8 mouse cellular contexts compared by ENCODE assay signal in the genomic region with DNA sequence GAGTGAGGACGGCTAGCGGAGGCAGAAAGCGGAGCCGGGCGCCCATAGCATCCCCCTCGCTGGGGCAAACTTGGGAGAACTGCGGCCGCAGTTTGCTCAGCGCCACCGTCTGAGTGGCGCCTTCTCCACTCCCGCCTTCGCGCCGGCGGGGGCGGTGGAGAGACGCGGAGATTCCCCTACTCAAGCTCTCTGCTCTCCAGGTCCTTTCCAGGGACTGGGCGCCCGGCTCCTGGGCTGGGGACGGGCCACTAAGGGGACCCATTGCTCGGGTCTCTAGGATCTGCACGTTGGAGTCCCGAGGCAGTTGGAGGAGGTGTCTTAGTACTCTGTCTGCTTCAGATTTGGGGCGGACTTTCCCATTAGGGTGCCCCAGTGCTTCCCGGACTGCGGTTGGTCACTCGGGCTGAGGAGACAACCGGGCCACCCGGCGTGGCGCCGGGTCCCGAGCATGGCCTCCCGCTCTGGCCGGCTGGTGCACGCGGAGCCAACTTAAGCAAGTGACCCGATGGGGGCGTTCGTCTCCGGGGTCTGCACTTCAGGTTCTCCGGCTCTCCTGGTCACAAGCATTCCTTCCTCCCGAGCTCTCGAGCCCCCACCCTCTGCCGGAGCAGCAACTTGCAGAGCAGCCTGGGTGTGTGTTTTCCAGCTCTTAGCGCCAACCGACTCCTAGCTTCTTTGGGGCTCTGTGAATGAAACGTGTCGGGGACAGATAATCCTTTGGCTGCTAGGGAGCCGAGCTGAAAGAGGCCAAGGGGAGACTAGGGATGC. TPM values are rescaled to one million over a fixed set of nuclear protein-coding genes. Genes with fewer than 3 reads are reported as not detected.
DNase-seq lines count a peak whose midpoint lies in the region; ATAC-seq lines count a peak whose summit lies in the region.

No protein-coding gene starts in this region.

- no peaks in the 10 kb centered on the region for H3K27me3 ChIP-seq in intestine, embryonic 15.5 days (replicated peaks)

- peak overlapping the region; percentile 95 for H3K27ac ChIP-seq in intestine, embryonic 15.5 days

- H3K9ac ChIP-seq in intestine, embryonic 15.5 days = peak overlapping the region; percentile 81

- DNase-seq in adrenal gland, postnatal 10 days = peak; percentile 74
- DNase-seq in embryo, embryonic 11 days = peak; percentile 90
- peak; percentile 12 to 60 for DNase-seq in gastrocnemius, postnatal 36 days
- peak; percentile 71 to 79 for DNase-seq in left cerebral cortex, postnatal 36 days (ENCODE audit: low spot score in 2 of 2)
- peak; percentile 71 for DNase-seq in right cerebral cortex, postnatal 4 days
- no peak for DNase-seq in thymus, adult 18-20 months

- intact Hi-C loops in gastrocnemius, postnatal 36 days (cut with DNase I) = no loop called here
- intact Hi-C loops in left cerebral cortex, postnatal 36 days (cut with DNase I) = loop anchor here (10.0 kb wide), 1 partner anchor 1008 kb away; no protein-coding TSS in a partner anchor

- no peaks in the 10 kb centered on the region for H3K36me3 ChIP-seq in intestine, embryonic 15.5 days

- H3K9me3 ChIP-seq in intestine, embryonic 15.5 days = no peaks in the 10 kb centered on the region

- peak overlapping the region; percentile 86 for H3K4me2 ChIP-seq in intestine, embryonic 15.5 days (replicated peaks)

- WGBS in intestine, embryonic 15.5 days = under 1% methylated on average over 52 of the region's 52 CpGs

- H3K4me1 ChIP-seq in intestine, embryonic 15.5 days (replicated peaks) = peaks cover 4% of the 10 kb centered on the region; the same call in 1 of the 2 replicates

- peak; percentile 87 for ATAC-seq in intestine, embryonic 15.5 days
- ATAC-seq in megakaryocyte-erythroid progenitor cell, adult 5-6 weeks (replicated peaks; ENCODE audit: low FRiP score, low TSS enrichment, poor library complexity, severe bottlenecking) = peak; percentile 30; the same call in 1 of the 2 replicates

- H3K4me3 ChIP-seq in intestine, embryonic 15.5 days (replicated peaks) = peak overlapping the region; percentile 82

RNA-seq across cellular contexts. Expression of a gene that starts 1.5 kb away (rescaled TPM):
- total RNA-seq in adrenal gland, postnatal 10 days (2021) = 10 to 100 TPM; 18.9 to 19.9 TPM
- 1 to 10 TPM; 2.0 to 2.1 TPM for total RNA-seq in gastrocnemius, postnatal 36 days (2021)
- 37.2 and 37.6 TPM in 2 replicates for polyA plus RNA-seq in intestine, embryonic 15.5 days (2015; fragmentation: Nextera tagmentation; extraction: Ambion mirVana)
- total RNA-seq in left cerebral cortex, postnatal 36 days (2021) = 10 to 100 TPM; 15.5 to 16.2 TPM
- total RNA-seq in megakaryocyte-erythroid progenitor cell, adult 5-6 weeks (2014; fragmentation: Nextera tagmentation) = not detected in 2 replicates
- 1.2 TPM in 1 of 2 replicates, not detected in the other for total RNA-seq in megakaryocyte-erythroid progenitor cell, adult 5-6 weeks (2017)

Comparison
In these comparisons a context has a peak if more than half of its experiments do, and no peak if none do; other contexts are left out.
1. DNase-seq: peak in adrenal gland, postnatal 10 days (single experiment), embryo, embryonic 11 days (single experiment), gastrocnemius, postnatal 36 days (2 of 2), left cerebral cortex, postnatal 36 days (2 of 2) and right cerebral cortex, postnatal 4 days (single experiment); none in thymus, adult 18-20 months (0 of 2).
2. RNA of a gene that starts 1.5 kb away (total RNA-seq): 18.9 to 19.9 TPM in adrenal gland, postnatal 10 days and 15.5 to 16.2 TPM in left cerebral cortex, postnatal 36 days; 2.0 to 2.1 TPM in gastrocnemius, postnatal 36 days and 1.2 TPM in megakaryocyte-erythroid progenitor cell, adult 5-6 weeks; every median in the first group is over 4 times any median in the second.